Mouse (Mus musculus) regulatory T cell (primary cell): ENCODE measurements around the gene Fam107b.

Source experiments
- in situ Hi-C: fragments of 300-600 bp; cut with MboI, MseI; formaldehyde crosslinking; loops from one replicate; pipeline ENCODE4 v1.15.1; 2025; ENCODE audit warnings: high pct_unique_total_duplicates

Fam107b gene

DNA sequence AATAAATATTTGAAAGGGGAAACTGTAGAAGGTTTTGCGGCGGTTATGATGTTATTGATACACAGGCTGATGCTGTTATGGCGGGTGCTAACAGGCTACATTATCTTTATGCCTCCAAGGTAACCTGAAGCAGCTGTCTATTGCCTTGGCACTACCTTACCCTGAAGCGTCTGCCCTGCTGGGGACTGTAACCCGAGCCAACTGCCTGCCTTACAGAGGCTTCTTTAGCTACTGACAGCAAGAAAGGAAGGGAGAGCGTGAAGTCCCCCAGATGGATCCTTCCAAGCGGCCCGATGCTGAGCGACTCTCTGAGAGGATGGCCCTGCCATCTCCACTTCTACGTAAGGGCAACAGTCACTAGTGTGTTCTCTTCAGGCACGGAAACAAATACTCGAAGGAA, at the start of gene Fam107b:
TSS of gene Fam107b (plus strand) at position 303 of the 400 bp plus-strand sequence.
- in situ Hi-C loops, result no loop called here

DNA sequence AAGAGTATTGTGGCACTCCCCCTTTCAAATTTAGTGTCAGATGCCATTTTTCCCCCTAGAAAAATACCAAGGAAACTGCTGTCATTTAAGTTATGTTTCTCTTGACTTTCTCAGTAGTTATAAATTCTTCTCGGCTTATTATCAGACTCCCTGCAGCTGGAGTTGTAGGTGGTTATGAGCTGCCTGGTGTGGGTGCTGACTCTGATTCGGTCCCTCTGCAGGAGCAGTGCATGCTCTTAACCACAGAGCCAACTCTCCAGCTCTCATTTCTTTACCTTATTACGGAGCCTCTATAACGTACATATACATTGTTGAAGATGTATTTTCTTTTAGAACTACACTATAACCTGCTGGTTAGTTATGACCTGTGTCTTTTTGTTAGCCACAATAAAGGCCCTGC, 47.7 kb upstream of the Fam107b start:
- in situ Hi-C loops, result no loop called here

DNA sequence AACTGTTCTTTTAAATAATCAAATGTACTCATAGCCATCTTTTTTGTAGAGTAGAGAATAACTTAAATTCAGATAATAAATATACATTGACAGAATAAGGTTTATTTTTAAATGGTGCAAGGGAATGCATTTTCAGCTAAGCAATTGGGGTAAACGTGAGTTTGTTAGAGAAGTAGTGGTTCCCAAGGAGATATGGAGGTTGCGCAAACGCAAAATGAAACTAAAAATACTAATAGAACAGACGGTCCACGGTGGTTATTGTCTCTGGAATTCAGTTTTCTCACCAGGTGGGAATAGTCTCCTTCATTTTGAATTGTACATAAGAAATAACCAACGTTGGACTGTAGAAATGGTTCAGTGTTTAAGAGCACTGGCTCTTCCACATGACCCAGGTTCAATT, 44.0 kb upstream of the Fam107b start:
- in situ Hi-C loops, result no loop called here

- in situ Hi-C loops, result no loop called here
These were observed 28.8 kb upstream of the Fam107b start for GRCm38 (mm10) chr2:3541307-3542079.

DNA sequence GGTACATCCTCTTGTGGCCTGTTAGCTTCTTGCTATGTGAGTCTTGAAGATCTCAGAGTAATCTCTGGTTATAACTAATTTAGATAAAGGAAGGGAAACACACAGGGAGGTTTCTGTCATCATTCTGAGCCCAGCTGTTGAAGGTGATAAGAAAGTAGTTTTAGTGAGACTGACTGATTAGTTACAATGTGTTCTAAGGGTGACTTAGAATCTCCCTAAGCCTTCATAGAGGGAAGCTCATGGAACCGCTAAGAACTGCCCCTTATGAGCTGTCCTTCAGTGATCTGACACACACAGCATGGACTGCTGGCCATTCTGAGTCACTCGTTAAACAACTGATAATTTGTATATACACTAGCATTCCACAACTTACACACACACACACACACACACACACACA, 24.2 kb upstream of the Fam107b start:
- in situ Hi-C loops, result loop anchor here (5.0 kb wide), 1 partner anchor 226 kb away; no protein-coding TSS in a partner anchor

GRCm38 (mm10) chr2:3546588-3546987, 23.7 kb upstream of the Fam107b start:
- in situ Hi-C loops, result loop anchor here (5.0 kb wide), 1 partner anchor 226 kb away; no protein-coding TSS in a partner anchor

- in situ Hi-C loops, result no loop called here
These were observed 318 bp downstream of the Fam107b start for GRCm38 (mm10) chr2:3570606-3571005.

- in situ Hi-C loops, result no loop called here
These were observed 3.6 kb downstream of the Fam107b start for GRCm38 (mm10) chr2:3573883-3574282.

DNA sequence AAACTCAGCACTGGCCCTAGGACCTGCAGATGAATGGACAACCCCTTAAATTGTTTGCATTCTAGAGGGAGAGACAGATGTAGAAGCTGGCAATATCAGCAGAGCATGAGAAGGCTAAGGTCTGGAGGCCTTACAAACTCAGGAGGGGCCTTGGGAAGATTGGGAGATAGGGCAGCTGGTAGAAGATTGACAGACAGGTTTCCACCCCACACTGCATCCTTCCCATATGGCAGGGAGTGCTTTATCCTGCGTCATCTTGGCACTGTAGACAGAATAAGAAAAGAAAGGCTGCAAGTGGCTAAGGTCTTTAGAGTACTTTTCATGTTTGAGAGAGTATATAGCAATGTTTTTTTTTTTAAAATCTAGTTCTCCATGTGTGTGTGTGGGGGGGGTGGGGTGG, 4.9 kb downstream of the Fam107b start:
- in situ Hi-C loops, result no loop called here

DNA sequence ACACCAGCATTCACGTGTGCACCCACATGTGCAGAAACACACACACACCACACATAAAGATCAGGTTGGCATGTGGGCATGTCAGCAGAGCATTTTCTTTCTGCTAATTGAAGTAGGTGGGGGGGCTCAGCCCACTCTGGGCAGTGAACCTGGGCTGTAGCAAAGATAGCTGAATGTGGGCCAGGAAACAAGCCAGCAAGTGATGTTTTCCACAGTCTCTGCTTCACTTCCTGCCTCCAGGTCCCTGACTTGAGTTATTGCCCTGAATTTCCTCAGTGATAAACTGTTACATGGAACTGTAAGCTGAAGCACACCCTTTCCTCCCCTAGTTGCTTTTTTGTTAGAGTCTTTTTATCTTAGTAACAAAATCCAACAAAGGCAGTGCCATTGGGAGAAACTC, 6.1 kb downstream of the Fam107b start:
- in situ Hi-C loops, result no loop called here

- in situ Hi-C loops, result no loop called here
These were observed 6.9 kb downstream of the Fam107b start for GRCm38 (mm10) chr2:3577216-3577615.

- in situ Hi-C loops, result no loop called here
These were observed 8.1 kb downstream of the Fam107b start for GRCm38 (mm10) chr2:3578180-3578902.

- in situ Hi-C loops, result no loop called here
These were observed 9.1 kb downstream of the Fam107b start for GRCm38 (mm10) chr2:3579316-3579902.

DNA sequence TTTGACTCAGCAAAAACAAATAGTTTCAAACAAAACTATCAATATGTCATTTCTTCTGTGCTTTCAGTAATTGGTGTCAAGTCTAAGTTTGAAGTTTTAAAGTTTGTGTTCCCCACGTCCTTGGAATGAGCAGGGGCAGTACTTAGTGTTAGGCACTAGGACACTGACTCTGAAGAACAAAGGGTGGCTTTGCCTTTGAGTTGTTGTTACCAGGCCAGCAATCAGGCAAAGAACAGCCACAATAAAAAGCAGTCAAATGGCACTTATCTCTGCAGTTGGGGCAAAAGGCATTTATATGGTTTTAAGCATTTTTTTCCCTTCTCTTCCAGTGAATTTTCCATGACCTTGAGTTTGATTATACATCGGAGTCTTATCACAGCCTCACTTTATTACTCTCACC, 12.5 kb downstream of the Fam107b start:
- in situ Hi-C loops, result no loop called here

DNA sequence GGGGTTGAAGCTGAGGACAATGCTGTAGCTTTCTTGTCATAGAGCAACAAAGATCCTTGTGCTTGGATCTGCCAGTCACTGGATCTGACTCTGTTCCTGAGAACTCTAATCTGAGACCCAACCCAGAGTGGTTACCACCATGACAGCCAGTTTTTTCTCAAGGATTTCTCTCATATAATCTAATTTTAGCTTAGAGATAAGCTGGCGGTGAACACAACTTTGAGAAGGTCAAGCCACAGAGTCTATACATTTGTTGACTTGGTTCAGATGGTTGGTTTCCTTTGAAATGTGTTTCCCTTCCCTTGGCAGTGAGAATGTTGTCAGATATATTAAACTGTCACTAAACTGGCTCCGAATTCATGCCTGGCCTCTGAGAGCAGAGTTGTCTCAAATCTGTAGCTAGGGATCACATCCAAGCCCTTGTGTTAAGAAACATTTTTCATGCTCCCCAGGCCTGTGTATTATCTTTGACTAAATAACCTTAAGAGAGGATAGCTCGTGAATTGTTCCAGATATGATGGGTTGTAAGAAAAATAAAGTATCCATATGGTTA, 15.0 kb downstream of the Fam107b start:
- in situ Hi-C loops, result no loop called here

DNA sequence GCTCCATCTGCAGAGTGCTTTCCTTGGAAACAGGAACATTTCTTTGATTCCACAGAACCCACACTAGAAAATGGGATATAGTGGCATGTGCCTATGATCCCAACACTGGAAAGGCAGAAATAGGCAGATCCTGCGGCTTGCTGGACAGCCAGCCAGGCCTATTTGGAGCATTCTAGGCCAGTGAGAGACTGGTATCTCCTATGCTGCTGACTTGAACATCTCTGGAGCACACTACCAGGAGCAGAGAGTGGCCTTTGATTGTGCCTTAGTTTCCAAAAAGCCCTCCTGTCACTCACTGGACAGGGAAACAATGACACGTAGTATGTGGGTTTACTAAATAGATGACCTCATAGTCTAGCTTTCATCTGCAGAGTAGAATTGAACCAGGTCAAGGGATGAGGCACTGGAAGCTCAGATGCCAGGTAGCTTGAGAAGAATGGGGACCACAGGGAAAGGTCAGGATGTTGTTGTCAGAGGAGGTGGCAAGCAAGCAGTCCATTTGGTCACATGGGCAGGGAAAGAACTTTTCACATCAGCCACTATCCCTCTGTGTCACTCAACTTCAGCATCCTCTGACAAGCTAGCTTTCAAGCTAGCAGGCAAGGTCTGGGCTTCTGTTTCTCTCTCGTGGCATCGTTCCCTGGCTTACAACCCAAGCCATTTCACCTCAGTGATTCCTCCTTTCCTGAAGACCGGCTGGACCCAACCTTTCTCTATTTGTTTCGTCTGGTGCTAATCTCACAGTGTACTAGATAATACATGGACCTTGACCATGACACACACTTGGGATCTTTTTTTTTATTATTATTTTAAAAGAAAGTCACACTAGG, 20.0 kb downstream of the Fam107b start:
- in situ Hi-C loops, result no loop called here

GRCm38 (mm10) chr2:3590916-3591197, 20.6 kb downstream of the Fam107b start:
- in situ Hi-C loops, result no loop called here

GRCm38 (mm10) chr2:3594663-3595318, 24.5 kb downstream of the Fam107b start:
- in situ Hi-C loops, result no loop called here

DNA sequence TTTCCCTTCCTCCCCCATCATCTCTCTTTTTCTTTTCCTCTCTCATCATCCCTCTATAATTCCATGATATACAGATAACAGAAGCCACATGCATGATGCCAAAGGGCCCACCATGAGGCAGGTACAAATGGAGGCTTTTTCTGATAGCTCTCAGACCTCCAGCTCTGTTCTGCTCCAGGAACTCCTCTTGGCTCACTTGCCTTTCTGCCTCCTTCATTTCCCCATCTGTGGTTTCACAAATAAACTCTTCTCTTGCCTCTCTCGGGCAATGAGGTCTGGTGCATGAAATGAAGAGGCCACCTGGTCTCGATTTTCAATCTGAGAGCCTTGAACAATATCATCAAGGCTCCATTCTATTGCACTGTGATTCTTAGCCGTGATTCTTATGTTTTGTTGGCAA, 30.1 kb downstream of the Fam107b start:
- in situ Hi-C loops, result no loop called here

- in situ Hi-C loops, result no loop called here
These were observed 32.3 kb downstream of the Fam107b start for GRCm38 (mm10) chr2:3602599-3602998.

DNA sequence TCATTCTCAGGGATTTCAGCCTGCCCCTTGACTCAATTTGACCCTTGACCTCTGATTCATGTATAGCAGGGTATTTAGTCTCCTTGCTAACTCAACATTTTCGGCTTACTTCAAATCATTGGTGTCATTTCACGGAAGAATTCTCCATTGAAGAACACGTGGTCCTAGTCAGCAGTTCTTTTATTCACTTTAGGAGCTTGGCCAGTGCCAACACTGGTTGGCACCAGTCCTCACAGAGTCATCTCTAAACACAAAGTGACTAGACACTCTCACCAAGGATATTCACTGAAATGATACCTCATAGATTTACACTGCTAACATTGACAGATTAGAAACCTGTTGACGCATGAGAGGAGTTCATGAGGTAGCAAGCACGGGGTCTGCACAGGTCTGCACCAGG, 32.9 kb downstream of the Fam107b start:
- in situ Hi-C loops, result no loop called here
